Mouse (Mus musculus) duodenum, adult 2 months (tissue): ENCODE measurements around the gene Reep1. TPM values are rescaled to one million over a fixed set of nuclear protein-coding genes. Genes with fewer than 3 reads are reported as not detected.

Experiments used
- polyA plus RNA-seq: library from polyadenylated mRNA; depleted of rRNA; stranded (reverse); fragments of >200 nt; gene quantifications from 2 replicates; pipeline ENCODE4 v1.2.3, GENCODE M21; 2012; ENCODE audit warnings: low replicate concordance; rRNA removed

Reep1 gene
- 0.63 and 0.64 TPM in 2 replicates for polyA plus RNA-seq

DNA sequence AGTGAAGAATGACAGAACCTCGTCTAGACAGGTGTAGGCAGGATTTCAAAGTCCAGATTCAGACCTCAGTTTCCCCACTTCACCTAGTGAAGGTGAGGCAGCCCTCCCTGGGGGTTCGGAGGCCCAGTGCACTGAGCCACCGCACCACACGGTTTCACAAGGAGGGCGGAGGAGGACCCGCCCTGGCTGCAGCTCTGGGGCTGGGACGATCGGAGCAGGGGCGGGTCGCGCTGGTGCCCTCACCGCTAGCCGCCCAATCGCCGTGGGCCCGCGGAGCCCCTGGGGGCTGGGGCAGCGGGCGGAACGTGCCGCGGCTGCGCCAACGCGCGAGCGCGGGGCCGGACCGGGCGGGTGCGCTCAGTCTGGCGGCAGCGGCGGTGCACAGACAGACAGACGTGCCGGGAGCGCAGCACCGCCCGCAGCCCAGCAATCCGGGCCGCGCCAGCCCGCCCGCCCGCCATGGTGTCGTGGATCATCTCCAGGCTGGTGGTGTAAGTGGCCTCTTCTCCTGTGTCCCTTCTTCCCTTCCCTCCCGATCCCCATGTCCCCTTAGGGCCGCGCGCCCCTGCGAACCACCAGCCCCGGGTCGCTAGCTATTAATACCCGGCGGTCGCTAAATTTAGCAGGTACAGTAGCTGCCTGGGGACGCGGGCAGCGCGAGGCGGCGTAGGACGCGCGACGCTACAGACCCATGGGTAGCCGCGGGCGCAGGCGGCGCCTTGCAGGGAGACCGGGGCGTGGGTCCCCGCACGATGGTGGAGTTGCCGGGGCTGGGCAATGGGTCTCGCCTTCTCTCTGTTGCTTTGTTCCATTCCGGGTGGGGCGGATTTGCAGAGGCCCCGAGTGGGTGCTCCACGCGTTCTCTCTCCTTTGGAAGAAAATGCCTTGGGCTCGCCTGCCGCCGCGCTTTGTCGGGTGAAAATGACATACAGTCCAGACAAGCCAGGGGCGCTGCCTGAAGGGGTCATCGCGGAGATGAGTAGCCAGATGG lies at the start of gene Reep1:
Reep1 (plus strand) TSS at position 51 of the 991 bp plus-strand sequence.

GRCm38 (mm10) chr6:71826869-71827268 lies 119.5 kb downstream of the Reep1 start, which contains the start of gene Mrpl35:
Gene Mrpl35 (minus strand): TSS chr6:71826969.

GRCm38 (mm10) chr6:71830690-71831580 lies 123.6 kb downstream of the Reep1 start, which contains the start of gene Immt:
Gene Immt (plus strand): TSS chr6:71831331.

Other genes starting within 250 kb of the Reep1 start
- 28.4 and 57.2 TPM in 2 replicates for gene Rnf103, start 213.7 kb upstream of the Reep1 start, polyA plus RNA-seq
- gene Chmp3, start 163.8 kb upstream of the Reep1 start, polyA plus RNA-seq, result 10.2 and 12.7 TPM in 2 replicates
- gene Kdm3a, start 74.6 kb upstream of the Reep1 start, polyA plus RNA-seq, result 2.0 and 2.2 TPM in 2 replicates
- 2.4 TPM in 2 replicates for gene Mrpl35, start 119.4 kb downstream of the Reep1 start, polyA plus RNA-seq
- 31.8 and 67.2 TPM in 2 replicates for gene Immt, start 123.8 kb downstream of the Reep1 start, polyA plus RNA-seq
- gene Ptcd3, start 201.2 kb downstream of the Reep1 start, polyA plus RNA-seq, result 1.3 and 1.7 TPM in 2 replicates
- gene Polr1a, start 201.5 kb downstream of the Reep1 start, polyA plus RNA-seq, result 6.5 and 7.5 TPM in 2 replicates